Mouse (Mus musculus): ENCODE results near the gene Ap1g1. TPM values are rescaled to one million over a fixed set of nuclear protein-coding genes. Genes with fewer than 3 reads are reported as not detected.

Ap1g1 gene
- total RNA-seq, 2 experiments from 2014 or later: 26.7 to 31.0 TPM

Other genes with a start within 250 kb of the Ap1g1 start
- 1 to 10 TPM; 8.8 to 9.8 TPM for gene Dhx38, start 212.7 kb upstream of the Ap1g1 start, total RNA-seq (2021)
- 1 to 10 TPM; 6.8 to 7.2 TPM for gene Txnl4b, start 212.7 kb upstream of the Ap1g1 start, total RNA-seq (2021)
- 10 to 100 TPM in 1 of 2 experiments, 1 to 10 TPM in 1; 7.1 to 21.5 TPM for gene Hp, start 199.4 kb upstream of the Ap1g1 start, total RNA-seq (2021)
- 10 to 100 TPM; 12.9 to 14.0 TPM for gene Dhodh, start 169.9 kb upstream of the Ap1g1 start, total RNA-seq (2021)
- under 1 TPM in 1 of 2 experiments, not detected in 1; 0.05 TPM for gene Pkd1l3, start 164.0 kb upstream of the Ap1g1 start, total RNA-seq (2021)
- gene Ist1, start 85.3 kb upstream of the Ap1g1 start, total RNA-seq (2021): 10 to 100 TPM; 25.4 to 31.4 TPM
- gene Zfp821, start 73.0 kb upstream of the Ap1g1 start, total RNA-seq (2021): 1 to 10 TPM; 4.3 to 5.9 TPM
- 10 to 100 TPM; 17.3 to 19.7 TPM for gene Atxn1l, start 40.8 kb upstream of the Ap1g1 start, total RNA-seq (2021)
- 1 to 10 TPM; 1.9 to 2.2 TPM for gene Phlpp2, start 90.0 kb downstream of the Ap1g1 start, total RNA-seq (2021)
- gene Marveld3, start 183.6 kb downstream of the Ap1g1 start, total RNA-seq (2021): not detected
- gene Tat, start 211.9 kb downstream of the Ap1g1 start, total RNA-seq (2021): not detected

Measured in gastrocnemius, postnatal 36 days (tissue).